Mouse (Mus musculus) lung, embryonic 16.5 days (tissue): ENCODE measurements around the gene Cblb. TPM values are rescaled to one million over a fixed set of nuclear protein-coding genes. Genes with fewer than 3 reads are reported as not detected.

Source experiments
- ATAC-seq: fragments of 200-750 bp; cut with Nextera tagmentation; 2 replicates; pipeline ENCODE4 v1.8.0; 2017; ENCODE audit warnings: low read depth, mild to moderate bottlenecking, moderate library complexity
- H3K27ac ChIP-seq: fragments of 300-500 bp; sonication (generic); 2 replicates; pipeline ENCODE4 v1.5.1; 2014; ENCODE audit warnings: mild to moderate bottlenecking, control low read depth, low read length
- H3K27me3 ChIP-seq: fragments of 300-500 bp; sonication (generic); 2 replicates; pipeline ENCODE4 v1.6.1; 2014; ENCODE audit warnings: low read depth, low read length, mixed read lengths; ENCODE audit not compliant: control insufficient read depth, insufficient read depth
- H3K36me3 ChIP-seq: fragments of 300-500 bp; sonication (generic); 2 replicates; pipeline ENCODE4 v1.6.1; 2014; ENCODE audit warnings: low read length; ENCODE audit not compliant: control insufficient read depth, insufficient read depth
- H3K4me1 ChIP-seq: fragments of 300-500 bp; sonication (generic); replicated peaks from 2 replicates; pipeline ENCODE4 v1.6.1; 2014; ENCODE audit warnings: low read length, mixed read lengths; ENCODE audit not compliant: control insufficient read depth, insufficient read depth
- H3K4me2 ChIP-seq: fragments of 300-500 bp; sonication (generic); 2 replicates; pipeline ENCODE4 v1.6.1; 2014; ENCODE audit warnings: low read depth, low read length, control low read depth
- H3K4me3 ChIP-seq: fragments of 300-500 bp; sonication (generic); 2 replicates; pipeline ENCODE4 v1.5.1; 2014; ENCODE audit warnings: mild to moderate bottlenecking, low read length, control low read depth
- H3K9ac ChIP-seq: fragments of 300-500 bp; sonication (generic); 2 replicates; pipeline ENCODE4 v1.6.1; 2014; ENCODE audit warnings: low read length, control low read depth
- H3K9me3 ChIP-seq: fragments of 300-500 bp; sonication (generic); 2 replicates; pipeline ENCODE4 v1.6.1; 2016; ENCODE audit warnings: low read length; ENCODE audit not compliant: control insufficient read depth
- WGBS: fragments of 180-500 bp; shearing (Covaris S2); extraction: QIAGEN DNeasy Blood & Tissue Kit; methylation state at CpG from one replicate; pipeline ENCODE4 v1.1.7; 2014; 5-methylcytosine and 5-hydroxymethylcytosine counted together
- polyA plus RNA-seq: library from polyadenylated mRNA; unstranded; fragments of >200 nt; fragmentation: Nextera tagmentation; extraction: Ambion mirVana; gene quantifications from 2 replicates; pipeline ENCODE4 v1.2.1, GENCODE M21; 2015

Gene Cblb
- polyA plus RNA-seq, 1 experiment from 2014 or later: 15.3 TPM

DNA sequence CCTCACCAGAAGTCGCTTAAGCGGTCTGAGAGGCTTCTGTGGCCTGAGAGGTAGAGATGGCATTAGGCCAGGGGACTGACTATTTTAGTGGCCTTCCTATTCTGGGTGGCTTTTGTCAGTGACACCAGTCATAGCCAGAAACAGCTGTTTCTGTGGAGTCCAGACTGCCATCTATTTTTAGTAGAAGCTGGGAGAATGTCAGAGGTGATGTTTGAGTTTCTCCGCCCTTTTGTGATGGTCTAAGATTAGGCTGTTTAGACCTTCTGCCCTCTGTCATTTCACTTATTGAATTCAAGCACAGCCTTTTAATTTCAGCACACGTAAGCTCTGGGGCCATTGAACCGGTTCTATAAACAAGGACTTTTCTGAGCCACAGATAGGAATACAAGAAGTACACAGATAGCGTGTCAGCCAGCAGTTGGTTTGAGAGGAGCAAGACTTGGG is 40.8 kb downstream of the Cblb start:
- Histone ChIP-seq H3K4me2 (no peak overlapping the region), H3K4me3 (no peak overlapping the region), H3K36me3 (no peaks in the 10 kb centered on the region), H3K9me3 (no peaks in the 10 kb centered on the region), H3K27me3 (no peaks in the 10 kb centered on the region), H3K4me1 (peaks cover 17% of the 10 kb centered on the region), H3K27ac (peak overlapping the region; percentile 21), H3K9ac (no peak overlapping the region)
- 27% methylated on average over 6 of the region's 6 CpGs for WGBS
- peak; percentile 90 for ATAC-seq

DNA sequence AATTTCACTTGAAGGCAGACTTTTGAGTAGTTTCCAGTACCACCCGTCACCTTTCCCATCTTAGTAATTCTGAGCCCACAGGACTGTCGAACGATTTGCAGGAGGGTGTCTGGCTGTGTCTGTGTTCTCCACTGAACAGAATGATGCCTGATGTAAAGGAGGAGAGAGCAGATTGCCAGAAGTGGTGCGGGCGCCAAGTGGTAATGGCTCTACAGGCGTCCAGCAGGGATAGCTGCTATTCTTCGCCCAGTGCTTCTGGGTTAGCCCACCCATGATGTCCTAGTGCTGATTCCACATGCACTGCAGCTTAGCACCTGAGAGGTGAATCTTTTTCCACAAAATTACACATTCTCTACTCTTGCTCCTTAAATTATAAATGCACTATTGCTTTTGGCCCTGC is 45.6 kb downstream of the Cblb start:
- H3K4me3 ChIP-seq: no peak overlapping the region
- no peak overlapping the region for H3K9ac ChIP-seq
- no peaks in the 10 kb centered on the region for H3K36me3 ChIP-seq
- WGBS: 83% methylated on average over 7 of the region's 7 CpGs
- H3K4me1 ChIP-seq: peaks cover 10% of the 10 kb centered on the region
- no peak overlapping the region for H3K4me2 ChIP-seq
- H3K27ac ChIP-seq: no peak overlapping the region
- no peaks in the 10 kb centered on the region for H3K27me3 ChIP-seq
- ATAC-seq: no peak
- H3K9me3 ChIP-seq: no peaks in the 10 kb centered on the region

DNA sequence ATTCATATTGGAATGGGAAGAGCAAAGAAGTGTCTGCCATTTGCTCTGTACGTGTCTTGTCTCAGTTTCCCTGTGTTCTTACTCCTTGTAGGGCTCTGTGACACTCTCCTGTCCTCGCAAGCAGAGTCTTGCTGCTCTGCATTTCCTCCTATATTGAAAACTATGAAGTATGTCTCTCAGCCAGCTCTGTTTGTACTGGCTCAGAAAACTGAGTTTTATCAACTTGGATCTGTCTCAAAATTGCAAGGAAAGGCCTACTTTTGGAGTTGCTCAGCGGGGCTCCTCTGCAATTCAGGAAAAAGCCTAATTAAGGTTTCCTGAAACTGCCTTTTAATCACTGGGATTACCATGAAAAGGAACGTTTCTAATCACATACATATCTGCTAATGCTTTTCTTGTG is 46.9 kb downstream of the Cblb start:
- ATAC-seq: no peak

DNA sequence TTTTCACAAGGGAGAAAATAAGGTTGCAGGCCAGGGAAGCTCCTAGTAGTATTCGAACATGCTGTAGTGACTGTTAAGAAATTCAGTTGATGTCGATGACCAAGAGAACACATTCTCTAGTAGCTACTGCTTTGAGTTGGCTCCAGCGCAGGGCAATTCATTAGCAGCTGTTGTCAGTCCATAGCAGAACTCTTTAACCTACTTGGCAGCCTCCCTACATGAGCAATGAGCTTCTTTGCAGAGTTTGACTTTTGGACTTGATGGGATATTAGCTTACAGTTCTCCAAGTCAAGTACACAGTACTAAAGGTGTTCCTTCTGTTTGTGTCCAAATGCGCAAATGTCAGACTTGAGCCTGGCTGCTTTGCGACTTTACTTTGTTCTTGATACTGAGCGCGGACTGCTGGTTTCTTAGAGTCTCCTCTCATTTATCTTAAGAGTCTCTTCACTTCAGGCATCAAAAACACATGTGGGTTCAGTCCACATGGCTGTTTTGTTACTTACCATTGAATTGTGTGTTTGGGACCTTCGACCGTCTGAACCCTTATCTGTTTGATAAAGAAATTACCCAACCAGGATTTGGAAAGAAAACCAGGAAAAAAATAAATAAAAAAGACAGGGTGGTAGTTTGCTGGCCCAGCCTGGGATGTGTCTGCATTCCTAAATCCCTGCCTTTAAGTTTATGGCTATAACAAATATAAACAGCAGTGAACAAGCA is 47.9 kb downstream of the Cblb start:
- Histone ChIP-seq H3K36me3 (no peaks in the 10 kb centered on the region), H3K27me3 (no peaks in the 10 kb centered on the region), H3K27ac (no peak overlapping the region), H3K4me3 (no peak overlapping the region), H3K4me1 (peaks cover 6% of the 10 kb centered on the region), H3K9me3 (no peaks in the 10 kb centered on the region), H3K4me2 (no peak overlapping the region), H3K9ac (no peak overlapping the region)
- 36% methylated on average over 9 of the region's 9 CpGs for WGBS
- ATAC-seq: peak; percentile 82

More for the DNA sequence above, 46.9 kb downstream of the Cblb start:
- H3K9ac ChIP-seq: no peak overlapping the region
- H3K9me3 ChIP-seq: no peaks in the 10 kb centered on the region
- peaks cover 6% of the 10 kb centered on the region for H3K4me1 ChIP-seq
- H3K27ac ChIP-seq: no peak overlapping the region
- no peak overlapping the region for H3K4me2 ChIP-seq
- WGBS: 45% methylated on average over 4 of the region's 4 CpGs
- no peaks in the 10 kb centered on the region for H3K36me3 ChIP-seq
- H3K27me3 ChIP-seq: no peaks in the 10 kb centered on the region
- no peak overlapping the region for H3K4me3 ChIP-seq

DNA sequence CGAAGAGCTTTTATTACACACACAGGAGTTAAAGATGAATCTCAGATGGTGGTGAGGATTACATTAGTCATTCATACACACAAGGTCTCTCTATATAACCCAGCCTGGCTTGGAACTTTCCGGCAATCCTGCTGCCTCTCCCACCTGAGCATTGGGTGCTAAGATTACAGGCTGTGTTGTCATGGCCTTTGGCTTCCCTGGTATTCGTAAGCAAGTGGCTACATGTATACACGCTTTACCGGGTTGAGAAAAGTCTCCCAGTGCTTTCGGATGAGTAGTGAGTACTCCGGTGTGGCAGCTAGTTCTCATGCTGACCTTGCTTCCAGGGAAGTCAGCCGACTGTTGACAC is 48.4 kb downstream of the Cblb start:
- Histone ChIP-seq H3K4me2 (no peak overlapping the region), H3K27me3 (no peaks in the 10 kb centered on the region), H3K27ac (no peak overlapping the region), H3K9ac (no peak overlapping the region), H3K36me3 (no peaks in the 10 kb centered on the region), H3K4me3 (no peak overlapping the region), H3K9me3 (no peaks in the 10 kb centered on the region), H3K4me1 (peaks cover 6% of the 10 kb centered on the region)
- WGBS: 80% methylated on average over 8 of the region's 8 CpGs
- no peak for ATAC-seq

DNA sequence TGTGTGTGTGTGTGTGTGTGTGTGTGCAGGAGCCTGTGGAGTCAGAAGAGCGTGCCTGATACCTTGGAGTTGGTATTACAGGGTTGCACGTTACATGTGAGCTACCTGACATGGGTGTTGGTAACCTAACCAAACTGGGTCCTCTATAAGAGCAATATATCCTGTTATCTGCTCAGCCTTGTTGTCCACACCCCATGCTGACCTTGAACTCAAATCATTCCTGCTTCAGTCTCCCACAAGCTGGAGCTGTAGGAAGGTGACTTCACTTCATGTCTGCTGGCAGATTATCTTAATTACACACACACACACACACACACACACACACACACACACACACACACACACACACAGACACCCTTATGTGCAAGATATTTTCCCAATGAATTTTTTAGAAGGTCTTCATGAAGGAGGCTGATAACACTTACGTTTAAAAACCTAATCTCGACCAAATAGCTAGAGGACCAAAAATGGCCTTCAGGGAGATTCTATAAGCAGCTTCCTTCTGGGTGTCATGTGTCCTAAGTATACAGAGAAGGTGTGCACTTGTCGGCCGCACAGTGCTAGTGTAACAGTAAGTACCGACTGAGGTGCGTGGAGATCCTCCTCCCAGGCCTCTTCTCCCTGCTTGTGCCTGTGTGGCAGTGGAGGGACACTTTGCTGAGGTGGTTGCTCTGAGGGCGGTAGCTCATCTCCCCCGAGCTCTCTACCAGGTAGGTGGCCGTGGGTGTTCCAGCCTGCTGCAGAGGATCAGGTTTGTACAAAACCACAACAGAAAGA is 49.8 kb downstream of the Cblb start:
- H3K4me1 ChIP-seq: peaks cover 6% of the 10 kb centered on the region
- no peak overlapping the region for H3K27ac ChIP-seq
- WGBS: 66% methylated on average over 11 of the region's 11 CpGs
- H3K4me2 ChIP-seq: no peak overlapping the region
- no peak overlapping the region for H3K4me3 ChIP-seq
- no peaks in the 10 kb centered on the region for H3K9me3 ChIP-seq
- no peak overlapping the region for H3K9ac ChIP-seq
- no peaks in the 10 kb centered on the region for H3K36me3 ChIP-seq
- no peaks in the 10 kb centered on the region for H3K27me3 ChIP-seq
- ATAC-seq: no peak

DNA sequence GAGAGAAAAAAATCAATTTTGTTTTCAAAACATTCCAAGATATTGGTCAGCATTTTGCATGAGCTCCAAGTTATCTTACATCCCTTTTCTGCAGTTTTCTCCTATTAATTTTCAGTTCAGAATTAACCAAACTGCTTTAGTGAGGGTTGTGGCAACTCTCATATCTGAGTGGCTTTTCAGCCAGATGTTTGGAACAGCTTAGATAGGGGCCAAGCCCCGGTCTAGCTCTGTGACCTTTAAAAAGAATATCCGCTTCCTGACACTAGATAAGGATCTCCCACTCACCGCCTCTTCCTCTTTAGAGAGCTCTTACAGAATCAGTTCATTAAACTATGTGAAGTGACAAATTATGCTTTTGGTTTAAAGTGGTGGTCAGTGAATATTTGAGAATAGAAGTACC is 50.7 kb downstream of the Cblb start:
- no peaks in the 10 kb centered on the region for H3K27me3 ChIP-seq
- no peaks in the 10 kb centered on the region for H3K9me3 ChIP-seq
- 23% methylated on average over 3 of the region's 3 CpGs for WGBS
- H3K36me3 ChIP-seq: no peaks in the 10 kb centered on the region
- H3K4me1 ChIP-seq: peaks cover 6% of the 10 kb centered on the region
- H3K27ac ChIP-seq: no peak overlapping the region
- H3K4me2 ChIP-seq: no peak overlapping the region
- ATAC-seq: 0 out of 2 replicates have a peak, but pooled peaks have one; percentile 32
- no peak overlapping the region for H3K4me3 ChIP-seq
- no peak overlapping the region for H3K9ac ChIP-seq

DNA sequence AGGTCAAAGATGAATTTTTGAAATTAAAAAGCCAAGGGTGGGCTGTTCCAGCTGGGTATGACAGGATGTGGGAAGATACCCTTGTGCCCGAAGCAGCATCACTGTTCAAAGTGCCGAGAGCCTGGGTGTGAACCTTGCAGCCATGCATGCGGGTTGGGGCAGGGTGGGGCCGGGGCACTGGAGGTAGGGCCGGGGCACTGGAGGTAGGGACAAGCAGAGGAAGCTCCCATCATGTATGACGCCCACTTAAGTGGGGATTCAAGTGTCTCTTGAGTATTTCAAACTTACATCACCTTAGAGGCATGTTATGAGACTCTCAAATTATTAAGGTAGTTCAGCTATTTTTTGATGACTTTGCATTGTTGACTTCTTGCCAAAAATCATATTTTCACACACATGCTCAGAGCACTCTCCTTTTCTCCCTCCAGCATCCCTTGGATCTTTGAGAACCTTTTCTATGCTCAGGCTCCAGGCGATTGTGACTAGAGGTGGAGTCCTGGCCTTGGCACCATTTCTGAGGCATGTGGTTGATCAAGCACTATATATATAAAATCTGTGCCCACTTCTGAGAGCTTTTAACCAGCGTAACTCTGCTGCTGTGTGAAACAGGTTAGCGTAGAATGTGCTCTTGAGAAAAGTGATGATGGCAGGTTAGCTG is 55.9 kb downstream of the Cblb start:
- ATAC-seq: peak; percentile 86
- 52% methylated on average over 9 of the region's 9 CpGs for WGBS
- Histone ChIP-seq H3K4me3 (no peak overlapping the region), H3K4me1 (peaks cover 2% of the 10 kb centered on the region; the same call in 1 of the 2 replicates), H3K9ac (no peak overlapping the region), H3K36me3 (no peaks in the 10 kb centered on the region), H3K27me3 (no peaks in the 10 kb centered on the region), H3K4me2 (no peak overlapping the region), H3K9me3 (no peaks in the 10 kb centered on the region), H3K27ac (no peak overlapping the region; the same call in 1 of the 2 replicates)

DNA sequence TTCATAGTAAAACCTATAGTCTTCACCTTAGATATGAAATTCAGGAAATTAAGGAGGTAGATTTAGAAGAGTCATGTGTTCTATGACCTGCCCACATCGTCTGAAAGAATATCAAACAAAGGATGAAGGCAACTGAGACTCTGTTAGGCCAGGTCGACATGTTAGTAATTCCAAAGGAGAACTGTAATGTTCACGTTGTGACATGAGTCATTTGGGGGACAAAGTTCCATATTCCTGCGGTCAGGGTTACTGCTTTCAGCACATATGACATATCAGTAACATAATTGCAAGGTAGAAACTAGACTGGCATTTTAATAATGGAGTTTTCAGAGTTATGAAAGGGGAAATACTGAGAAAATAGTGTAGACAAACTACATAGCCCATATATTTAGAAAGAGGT is 58.3 kb downstream of the Cblb start:
- ATAC-seq: no peak

More for the DNA sequence above, 58.3 kb downstream of the Cblb start:
- no peak overlapping the region for H3K27ac ChIP-seq
- WGBS: 81% methylated on average over 4 of the region's 4 CpGs
- no peaks in the 10 kb centered on the region for H3K9me3 ChIP-seq
- H3K4me2 ChIP-seq: no peak overlapping the region
- H3K4me3 ChIP-seq: no peak overlapping the region
- no peaks in the 10 kb centered on the region for H3K27me3 ChIP-seq
- H3K9ac ChIP-seq: no peak overlapping the region
- H3K4me1 ChIP-seq: peaks cover 6% of the 10 kb centered on the region
- no peaks in the 10 kb centered on the region for H3K36me3 ChIP-seq
